12 mouse cellular contexts compared by ENCODE assay signal in genomic region chr7:119356251-119356650, GRCm38 (mm10).
A peak's percentile ranks its signal among the peaks of the same experiment; 100 is the strongest.
DNase-seq lines count a peak whose midpoint lies in the region; ATAC-seq and TF ChIP-seq lines count a peak whose summit lies in the region.
"Had no signal": no experiment of that assay in that cellular context is flagged by ENCODE, and none has a peak within 500 bp of the region (broad histone marks: within the 10 kb centered on the region; RNA-seq: fewer than 3 reads in every experiment).

No protein-coding gene starts in this region.

- no peaks in the 10 kb centered on the region for H3K27me3 ChIP-seq in cerebellum, adult 2 months (ENCODE audit: control insufficient read depth, insufficient read depth, low read length)

- no peak overlapping the region for H3K4me3 ChIP-seq in cerebellum, adult 2 months (replicated peaks; ENCODE audit: insufficient read depth, low read depth, low read length)
- H3K4me3 ChIP-seq in lung, adult 2 months (replicated peaks; ENCODE audit: extremely low read depth, low read depth, low read length): no peak overlapping the region

- no peak for TF ChIP-seq POLR2A in cerebellum, adult 2 months (IDR thresholded peaks at IDR 0.05; ENCODE audit: borderline replicate concordance, insufficient read depth, low read length)
- no peak for TF ChIP-seq POLR2A in lung, adult 2 months (IDR thresholded peaks at IDR 0.05; ENCODE audit: borderline replicate concordance, extremely low read depth, low read depth, low read length)

- H3K4me1 ChIP-seq in cerebellum, adult 2 months (ENCODE audit: control insufficient read depth, insufficient read depth, low read length): no peaks in the 10 kb centered on the region
- no peaks in the 10 kb centered on the region for H3K4me1 ChIP-seq in lung, adult 2 months (ENCODE audit: control insufficient read depth, insufficient read depth, low read length)

- peak; percentile 19 for DNase-seq in heart, postnatal 4 days
- DNase-seq in heart, adult 9 months (ENCODE audit: low spot score in 2 of 2): no peak
- DNase-seq in 3T3-L1 (ENCODE audit: low read depth, low spot score) (peak; percentile 21), R1 (ENCODE audit: low read depth, low spot score) (peak; percentile 54)
- peak; percentile 20 for DNase-seq in hindlimb bud, embryonic 11.5 days (ENCODE audit: extremely low spot score, low read depth, low spot score)
- DNase-seq in cerebellum, adult 2 months: no peak
- no peak for DNase-seq in lung, adult 2 months
- DNase-seq: heart, adult 18-20 months; thymus, adult 18-20 months had no signal

- no peak overlapping the region for H3K27ac ChIP-seq in cerebellum, adult 2 months (ENCODE audit: insufficient read depth, low read length)

- no peak for ATAC-seq in CD4-positive, CD25-positive, alpha-beta regulatory T cell, adult 4 months
- ATAC-seq: forebrain, embryonic 16.5 days; hindbrain, embryonic 16.5 days had no signal

- no peak for TF ChIP-seq CTCF in cerebellum, adult 2 months (IDR thresholded peaks at IDR 0.05; ENCODE audit: borderline replicate concordance, insufficient read depth, low read depth, low read length)
- TF ChIP-seq CTCF in lung, adult 2 months (IDR thresholded peaks at IDR 0.05; ENCODE audit: insufficient read depth, low read length): no peak

Comparison
In these comparisons a context has a peak if more than half of its experiments do, and no peak if none do; other contexts are left out.
1. DNase-seq: peak in heart, postnatal 4 days (single experiment), 3T3-L1 (single experiment), R1 (single experiment) and hindlimb bud, embryonic 11.5 days (single experiment); none in heart, adult 9 months (0 of 2), cerebellum, adult 2 months (0 of 2) and lung, adult 2 months (single experiment).